Mouse (Mus musculus): ENCODE measurements around the gene Ttll11.

Gene Ttll11

GRCm38 (mm10) chr2:35972259-35973001, 7.3 kb downstream of the Ttll11 start:
- in situ Hi-C loops (cut with MboI, MseI) = no loop called here

- in situ Hi-C loops (cut with MboI, MseI) = no loop called here
These were observed 13.7 kb downstream of the Ttll11 start for GRCm38 (mm10) chr2:35965883-35966513.

GRCm38 (mm10) chr2:35963280-35963679, 16.4 kb downstream of the Ttll11 start:
- in situ Hi-C loops (cut with MboI, MseI) = no loop called here

GRCm38 (mm10) chr2:35961593-35962127, 18.1 kb downstream of the Ttll11 start:
- in situ Hi-C loops (cut with MboI, MseI) = no loop called here

- in situ Hi-C loops (cut with MboI, MseI) = no loop called here
These were observed 22.1 kb downstream of the Ttll11 start for GRCm38 (mm10) chr2:35957471-35958140.

GRCm38 (mm10) chr2:35955211-35955610, 24.5 kb downstream of the Ttll11 start:
- in situ Hi-C loops (cut with MboI, MseI) = no loop called here

- in situ Hi-C loops (cut with MboI, MseI) = no loop called here
These were observed 27.3 kb downstream of the Ttll11 start for GRCm38 (mm10) chr2:35952187-35952958.

GRCm38 (mm10) chr2:35944896-35945295, 34.8 kb downstream of the Ttll11 start:
- in situ Hi-C loops (cut with MboI, MseI) = no loop called here

GRCm38 (mm10) chr2:35942960-35943359, 36.8 kb downstream of the Ttll11 start:
- in situ Hi-C loops (cut with MboI, MseI) = no loop called here

GRCm38 (mm10) chr2:35935045-35935444, 44.7 kb downstream of the Ttll11 start:
- in situ Hi-C loops (cut with MboI, MseI) = no loop called here

GRCm38 (mm10) chr2:35933116-35933515, 46.6 kb downstream of the Ttll11 start:
- in situ Hi-C loops (cut with MboI, MseI) = no loop called here

GRCm38 (mm10) chr2:35931619-35932018, 48.1 kb downstream of the Ttll11 start:
- in situ Hi-C loops (cut with MboI, MseI) = no loop called here

GRCm38 (mm10) chr2:35930498-35931149, 49.1 kb downstream of the Ttll11 start:
- in situ Hi-C loops (cut with MboI, MseI) = no loop called here

- in situ Hi-C loops (cut with MboI, MseI) = loop anchor here (5.0 kb wide), 1 partner anchor 66 kb away; no protein-coding TSS in a partner anchor
These were observed 51.6 kb downstream of the Ttll11 start for GRCm38 (mm10) chr2:35928133-35928532.

GRCm38 (mm10) chr2:35924947-35925346, 54.8 kb downstream of the Ttll11 start:
- in situ Hi-C loops (cut with MboI, MseI) = loop anchor here (5.0 kb wide), 1 partner anchor 63 kb away; no protein-coding TSS in a partner anchor

- in situ Hi-C loops (cut with MboI, MseI) = no loop called here
These were observed 56.8 kb downstream of the Ttll11 start for GRCm38 (mm10) chr2:35922956-35923355.

GRCm38 (mm10) chr2:35912090-35912489, 67.6 kb downstream of the Ttll11 start:
- in situ Hi-C loops (cut with MboI, MseI) = no loop called here

GRCm38 (mm10) chr2:35911675-35912074, 68.0 kb downstream of the Ttll11 start:
- in situ Hi-C loops (cut with MboI, MseI) = no loop called here

- in situ Hi-C loops (cut with MboI, MseI) = no loop called here
These were observed 69.0 kb downstream of the Ttll11 start for GRCm38 (mm10) chr2:35910740-35911139.

GRCm38 (mm10) chr2:35909353-35909752, 70.4 kb downstream of the Ttll11 start:
- in situ Hi-C loops (cut with MboI, MseI) = loop anchor here (5.0 to 10.0 kb wide), 3 partner anchors 175 to 365 kb away; no protein-coding TSS in a partner anchor

GRCm38 (mm10) chr2:35907578-35907977, 72.1 kb downstream of the Ttll11 start:
- in situ Hi-C loops (cut with MboI, MseI) = loop anchor here (5.0 to 10.0 kb wide), 3 partner anchors 173 to 363 kb away; no protein-coding TSS in a partner anchor
